Mouse (Mus musculus) WW6 (cell line): ENCODE measurements around the gene Rac1.

Experiments used
- DNase-seq: peaks from one replicate; pipeline ENCODE4 v3.0.0-alpha.2; 2013; ENCODE audit warnings: low read depth, low spot score

The Rac1 gene

DNA sequence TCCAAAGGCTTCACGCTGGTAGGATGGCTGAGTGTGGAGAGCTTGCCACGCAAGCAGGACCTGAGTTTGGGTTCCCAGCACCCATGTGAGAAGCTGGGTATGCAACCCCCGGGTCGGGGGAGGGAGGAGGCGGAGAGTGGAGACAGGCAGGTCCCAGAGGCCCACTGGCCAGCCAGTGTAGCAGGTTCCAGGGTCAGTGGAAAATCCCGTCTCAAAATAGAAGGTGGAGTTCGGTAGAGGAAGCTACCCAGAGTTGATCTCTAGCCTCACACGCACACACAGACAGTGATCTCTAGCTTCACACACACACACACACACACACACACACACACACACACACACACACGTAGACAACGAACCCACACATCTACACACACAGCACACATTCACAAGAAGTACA, 34.7 kb downstream of the Rac1 start:
- DNase-seq: no peak

- DNase-seq: no peak
Measured at GRCm38 (mm10) chr5:143491736-143492135, 36.1 kb downstream of the Rac1 start.

GRCm38 (mm10) chr5:143489749-143490342, 38.0 kb downstream of the Rac1 start:
- DNase-seq: no peak

DNA sequence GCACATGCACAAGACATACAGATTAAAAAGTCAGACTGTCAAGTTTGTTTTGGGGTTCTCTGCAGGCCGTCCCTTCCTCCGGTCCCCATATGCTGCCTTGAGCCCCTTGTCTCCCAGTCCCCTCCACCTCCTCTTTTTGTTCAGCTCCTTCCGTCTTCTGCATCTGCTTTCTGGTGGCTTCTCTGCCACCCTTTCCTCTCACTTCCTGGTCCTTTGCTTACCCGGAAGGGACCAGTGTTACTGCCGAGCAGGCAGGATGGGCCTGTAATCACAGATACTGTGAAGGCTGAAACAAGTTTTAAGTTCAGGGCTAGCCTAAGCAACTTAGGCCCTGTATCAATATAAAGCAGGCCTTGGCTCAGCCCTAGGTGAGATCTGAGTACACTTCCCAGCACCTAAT, 39.8 kb downstream of the Rac1 start:
- DNase-seq: no peak

GRCm38 (mm10) chr5:143487193-143487592, 40.6 kb downstream of the Rac1 start:
- no peak for DNase-seq

DNA sequence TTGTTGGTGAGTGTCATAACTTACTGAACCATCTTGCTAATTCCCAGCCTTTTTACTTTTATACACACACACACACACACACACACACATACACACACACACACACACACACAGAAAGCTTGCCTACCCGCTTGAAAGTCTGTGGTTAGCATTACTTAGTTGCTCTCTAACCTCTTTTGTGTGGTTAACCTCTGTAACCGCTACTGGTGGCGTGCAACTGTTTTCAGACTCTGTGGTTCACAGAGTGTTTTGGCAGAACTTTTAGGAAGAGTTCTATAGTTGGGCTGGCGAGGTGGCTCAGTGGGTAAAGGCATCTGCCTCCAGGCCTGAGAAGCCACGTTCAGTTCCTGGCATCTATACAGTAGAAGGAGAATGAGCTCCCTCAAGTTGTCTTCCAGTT, 42.9 kb downstream of the Rac1 start:
- DNase-seq: no peak

DNA sequence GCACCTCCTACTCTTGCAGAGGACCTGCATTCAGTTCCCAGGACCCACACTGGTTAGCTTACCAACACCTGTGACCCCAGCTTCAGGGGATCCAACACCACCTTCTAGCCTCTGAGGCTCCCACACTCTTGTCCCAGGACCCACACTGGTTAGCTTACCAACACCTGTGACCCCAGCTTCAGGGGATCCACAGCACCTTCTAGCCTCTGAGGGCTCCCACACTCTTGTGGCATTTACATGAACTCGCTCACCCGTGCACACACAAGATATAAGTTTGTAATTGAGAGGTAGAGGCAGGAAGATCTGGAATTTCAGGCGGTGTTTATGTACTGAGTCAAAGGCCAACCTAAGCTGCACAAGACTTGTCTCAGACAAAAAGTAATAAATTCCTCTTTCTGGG, 49.9 kb downstream of the Rac1 start:
- DNase-seq: no peak

- DNase-seq: no peak
Measured at GRCm38 (mm10) chr5:143476013-143476412, 51.8 kb downstream of the Rac1 start.

- no peak for DNase-seq
Measured at GRCm38 (mm10) chr5:143475153-143475844, 52.5 kb downstream of the Rac1 start.

DNA sequence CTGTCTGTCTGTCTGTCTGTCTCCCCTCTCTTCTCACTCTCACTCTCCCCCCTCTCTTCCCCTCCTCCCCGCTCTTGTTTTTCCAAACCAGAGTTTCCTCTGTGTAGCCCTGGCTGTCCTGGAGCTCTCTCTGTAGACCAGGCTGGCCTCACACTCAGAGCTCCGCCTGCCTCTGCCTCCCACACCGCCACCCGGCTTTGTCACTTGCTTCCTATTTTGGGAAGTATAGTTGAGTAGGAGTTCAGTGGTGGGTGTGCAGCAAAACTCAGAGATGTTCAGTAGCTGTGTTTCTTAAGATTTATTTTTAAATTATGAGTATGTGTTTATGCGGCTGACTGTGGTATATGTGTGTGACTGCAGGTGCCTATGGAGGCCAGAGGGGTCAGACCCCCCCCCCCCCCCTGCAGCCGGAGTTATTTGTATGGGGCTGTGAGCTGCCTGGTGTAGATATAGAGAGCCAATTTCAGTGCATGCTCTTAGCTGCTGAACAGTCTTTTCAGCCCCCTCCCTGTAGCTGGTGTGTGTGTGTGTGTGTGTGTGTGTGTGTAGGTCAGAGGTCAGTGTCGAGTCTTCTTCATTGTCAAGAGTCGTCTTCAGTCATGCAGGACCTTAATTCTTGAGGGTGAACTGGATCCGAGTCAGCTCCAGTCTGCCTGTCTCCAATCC, 55.8 kb downstream of the Rac1 start:
- DNase-seq: no peak

GRCm38 (mm10) chr5:143471165-143471546, 56.7 kb downstream of the Rac1 start:
- no peak for DNase-seq

- DNase-seq: no peak
Measured at GRCm38 (mm10) chr5:143470421-143471164, 57.2 kb downstream of the Rac1 start.

DNA sequence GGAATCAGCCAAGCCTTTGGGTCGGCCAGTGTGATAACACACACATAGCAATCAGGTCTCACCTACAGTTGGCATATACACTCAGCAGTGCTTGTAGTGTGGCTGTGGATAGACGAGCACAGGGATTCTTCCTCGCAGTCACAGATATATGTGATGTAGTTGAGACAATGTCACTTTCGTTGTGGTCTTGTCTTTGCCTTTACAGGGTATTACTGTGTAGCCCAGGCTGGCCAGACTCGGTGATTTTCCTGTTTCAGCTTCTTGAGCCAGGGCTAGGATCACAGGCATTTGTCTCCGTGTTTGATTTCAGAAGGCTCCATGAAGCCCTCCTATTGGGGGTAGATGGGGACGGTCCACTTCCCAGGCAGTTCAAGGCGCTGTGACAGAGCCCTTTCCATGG, 58.2 kb downstream of the Rac1 start:
- DNase-seq: no peak

GRCm38 (mm10) chr5:143467931-143468330, 59.9 kb downstream of the Rac1 start:
- DNase-seq: no peak

- DNase-seq: no peak
Measured at GRCm38 (mm10) chr5:143466891-143467669, 60.8 kb downstream of the Rac1 start.

GRCm38 (mm10) chr5:143465156-143466085, 62.4 kb downstream of the Rac1 start:
- DNase-seq: no peak

GRCm38 (mm10) chr5:143464757-143465118, 63.1 kb downstream of the Rac1 start:
- no peak for DNase-seq

DNA sequence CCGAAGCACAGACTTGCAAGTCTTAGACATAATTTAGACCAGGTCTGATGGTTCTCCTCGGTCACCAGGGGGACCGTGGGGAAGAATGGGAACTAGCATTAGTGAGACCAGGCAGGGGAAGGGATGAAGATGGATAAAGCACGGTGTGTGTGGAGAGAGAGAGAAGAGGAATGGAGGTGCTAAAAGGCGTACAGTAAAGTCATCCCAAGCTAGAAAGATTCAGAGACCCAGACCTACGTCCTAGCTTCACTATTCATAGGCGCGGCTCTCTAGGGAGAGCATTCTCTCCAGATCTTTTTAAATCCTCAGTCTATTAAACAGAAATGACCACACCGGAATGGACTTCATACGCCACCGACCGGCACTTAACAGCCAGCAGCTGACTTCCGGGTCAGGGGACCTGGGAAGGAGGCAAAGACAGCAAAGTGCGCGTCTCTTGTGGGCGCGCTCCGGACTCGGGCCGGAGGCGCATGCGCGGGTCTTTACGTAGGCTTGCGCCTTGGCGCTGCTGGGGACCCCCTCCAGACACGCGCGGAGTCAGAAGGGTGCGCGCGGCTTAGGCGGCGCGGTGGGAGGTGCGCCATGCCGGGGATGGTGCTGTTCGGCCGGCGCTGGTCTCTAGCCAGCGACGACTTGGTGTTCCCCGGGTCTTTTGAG, 63.6 kb downstream of the Rac1 start, which contains the start of gene Daglb:
TSS of gene Daglb (plus strand) at position 485 of the 657 bp plus-strand sequence.
- DNase-seq: peak; percentile 73

DNA sequence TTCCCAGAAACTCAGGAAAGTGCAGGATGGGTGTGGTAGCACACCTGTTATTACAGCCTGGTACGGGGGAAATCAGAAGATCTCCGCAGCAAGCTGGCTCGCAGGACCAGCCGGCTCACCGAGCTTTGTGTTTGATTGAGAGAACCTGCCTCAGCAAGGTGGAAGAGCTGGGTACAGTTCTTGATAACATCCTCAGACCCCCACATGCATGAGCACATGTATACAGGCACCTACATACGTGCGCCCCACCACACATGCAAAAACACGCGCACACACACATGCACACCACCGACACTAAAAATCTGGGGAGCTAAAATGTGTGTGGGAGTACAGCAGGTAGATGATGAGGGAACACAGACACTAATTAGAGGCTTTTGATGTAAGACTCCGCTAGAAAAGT, 64.2 kb downstream of the Rac1 start:
- no peak for DNase-seq
